Mouse (Mus musculus) kidney, adult 2 months (tissue): ENCODE measurements around the gene Sub1.

Experiments
- CTCF ChIP-seq: fragments of 200-500 bp; conservative IDR thresholded peaks from 2 replicates; pipeline ENCODE4 v1.5.1; 2011; ENCODE audit warnings: low read depth, mild to moderate bottlenecking, control low read depth, low read length, moderate library complexity, mixed read lengths; ENCODE audit not compliant: insufficient read depth, insufficient read length
- POLR2A ChIP-seq: fragments of 200-500 bp; IDR thresholded peaks from one replicate; pipeline ENCODE4 v1.6.1; 2011; ENCODE audit warnings: low read depth, low read length, control low read depth

- TF ChIP-seq CTCF (no peak), POLR2A (no peak)
Measured at GRCm38 (mm10) chr15:12013532-12014196, 16.9 kb upstream of the Sub1 start.
